Mouse (Mus musculus) thymus, adult 2 months (tissue): ENCODE data around the gene Nyap1.

Experiments
- CTCF ChIP-seq: fragments of 200-500 bp; IDR thresholded peaks from 2 replicates; pipeline ENCODE4 v1.5.1; 2012; ENCODE audit warnings: mild to moderate bottlenecking, control low read depth, low read length, moderate library complexity, borderline replicate concordance; ENCODE audit not compliant: control insufficient read depth, poor library complexity, insufficient read depth; ENCODE audit errors: extremely low read depth
- POLR2A ChIP-seq: fragments of 200-500 bp; IDR thresholded peaks from 2 replicates; pipeline ENCODE4 v1.6.1; 2012; ENCODE audit warnings: mild to moderate bottlenecking, low read length, control low read depth, moderate library complexity; ENCODE audit not compliant: control insufficient read depth, poor library complexity, insufficient read depth; ENCODE audit errors: extremely low read depth

GRCm38 (mm10) chr5:137723840-137724239 is 17.6 kb downstream of the Nyap1 start:
- no peak for TF ChIP-seq CTCF
- no peak for TF ChIP-seq POLR2A
